Mouse (Mus musculus) Patski (cell line): ENCODE data around the gene Hes6. TPM values are rescaled to one million over a fixed set of nuclear protein-coding genes. Genes with fewer than 3 reads are reported as not detected.

Source experiments
- ATAC-seq: fragments of 100-300 bp; one replicate; pipeline ENCODE4 v1.8.0; 2021
- CTCF ChIA-PET: fragments of 350-600 bp; sonication (Branson Sonifier 250); formaldehyde crosslinking; loops from one replicate; lab custom pipeline; 2022; ENCODE audit warnings: inconsistent platforms; lab: Charles Lee
- POLR2A ChIA-PET: fragments of 350-600 bp; sonication (Branson Sonifier 250); formaldehyde crosslinking; loops from one replicate; lab custom pipeline; 2022; ENCODE audit warnings: antibody characterized with exemption, inconsistent platforms; lab: Charles Lee
- DNase-seq: peaks from one replicate; pipeline ENCODE4 v3.0.0-alpha.2; 2011; ENCODE audit warnings: low read depth, low spot score
- H3K27me3 ChIP-seq: fragments of 371-371 bp; one replicate; pipeline ENCODE4 v1.5.1; 2021
- CTCF ChIP-seq: fragments of 100-300 bp; IDR thresholded peaks from one replicate; pipeline ENCODE4 v1.5.1; 2021
- in situ Hi-C: fragments of 300-500 bp; cut with MboI; formaldehyde crosslinking; loops from 3 replicates; pipeline ENCODE4 v1.11.1; 2018; ENCODE audit warnings: low pct_unique_long_range_greater_than_20kb, mixed read lengths
- polyA plus RNA-seq: library from polyadenylated mRNA; unstranded; gene quantifications from one replicate; pipeline ENCODE4 v1.2.3, GENCODE M21; 2021

Gene Hes6
- polyA plus RNA-seq, 1 experiment from 2014 or later = 52.9 TPM

- DNase-seq = no peak
- H3K27me3 ChIP-seq = no peaks in the 10 kb centered on the region
- ChIA-PET CTCF (no interaction called here), POLR2A (no interaction called here)
- TF ChIP-seq CTCF = no peak
- no peak for ATAC-seq
- in situ Hi-C loops = loop anchor here (5.0 to 10.0 kb wide), 2 partner anchors 191 to 399 kb away; no protein-coding TSS in a partner anchor
These were observed 40.4 kb downstream of the Hes6 start for GRCm38 (mm10) chr1:91373414-91373835.

GRCm38 (mm10) chr1:91370055-91370454 is 43.8 kb downstream of the Hes6 start:
- POLR2A ChIA-PET = no interaction called here
- no peaks in the 10 kb centered on the region for H3K27me3 ChIP-seq
- no peak for DNase-seq
- no peak for TF ChIP-seq CTCF
- no peak for ATAC-seq
- in situ Hi-C loops = loop anchor here (5.0 to 10.0 kb wide), 2 partner anchors 188 to 395 kb away; no protein-coding TSS in a partner anchor
- CTCF ChIA-PET = no interaction called here

- ATAC-seq = no peak
- in situ Hi-C loops = no loop called here
These were observed 44.4 kb downstream of the Hes6 start for GRCm38 (mm10) chr1:91369408-91369807.

GRCm38 (mm10) chr1:91367295-91367694 is 46.5 kb downstream of the Hes6 start:
- no peak for TF ChIP-seq CTCF
- no peak for ATAC-seq
- POLR2A ChIA-PET = no interaction called here
- no peaks in the 10 kb centered on the region for H3K27me3 ChIP-seq
- DNase-seq = no peak
- CTCF ChIA-PET = no interaction called here
- in situ Hi-C loops = no loop called here

More at GRCm38 (mm10) chr1:91369408-91369807, 44.4 kb downstream of the Hes6 start:
- ChIA-PET POLR2A (interaction anchor here (0.9 to 1.1 kb wide), 2 partner anchors 11 to 17 kb away, joined by 3 to 4 read pairs; no protein-coding TSS in a partner anchor), CTCF (no interaction called here)
- H3K27me3 ChIP-seq = no peaks in the 10 kb centered on the region
- no peak for TF ChIP-seq CTCF
- no peak for DNase-seq

- ChIA-PET POLR2A (no interaction called here), CTCF (interaction anchor here (1.3 kb wide), 1 partner anchor 10 kb away, joined by 3 read pairs; no protein-coding TSS in a partner anchor)
- no peaks in the 10 kb centered on the region for H3K27me3 ChIP-seq
- in situ Hi-C loops = no loop called here
- DNase-seq = no peak
- ATAC-seq = no peak
- TF ChIP-seq CTCF = no peak
These were observed 47.4 kb downstream of the Hes6 start, which contains the start of gene Erfe for GRCm38 (mm10) chr1:91366215-91367108. Erfe (plus strand) TSS chr1:91366430.

GRCm38 (mm10) chr1:91365816-91366214 is 48.0 kb downstream of the Hes6 start:
- in situ Hi-C loops = no loop called here
- TF ChIP-seq CTCF = no peak
- DNase-seq = no peak
- no peak for ATAC-seq
- H3K27me3 ChIP-seq = no peaks in the 10 kb centered on the region
- CTCF ChIA-PET = interaction anchor here (1.3 kb wide), 1 partner anchor 11 kb away, joined by 3 read pairs; no protein-coding TSS in a partner anchor
- POLR2A ChIA-PET = interaction anchor here (0.6 to 1.1 kb wide), 2 partner anchors 15 to 29 kb away, joined by 3 read pairs; no protein-coding TSS in a partner anchor

GRCm38 (mm10) chr1:91364822-91365644 is 48.8 kb downstream of the Hes6 start:
- no peaks in the 10 kb centered on the region for H3K27me3 ChIP-seq
- no peak for DNase-seq
- ChIA-PET CTCF (interaction anchor here (1.2 to 1.3 kb wide), 2 partner anchors 12 to 16 kb away, joined by 3 read pairs; no protein-coding TSS in a partner anchor), POLR2A (interaction anchor here (0.6 to 1.1 kb wide), 2 partner anchors 14 to 30 kb away, joined by 3 read pairs; no protein-coding TSS in a partner anchor)
- TF ChIP-seq CTCF = no peak
- no peak for ATAC-seq
- in situ Hi-C loops = no loop called here

- ChIA-PET CTCF (no interaction called here), POLR2A (interaction anchor here (1.0 to 1.1 kb wide), 2 partner anchors 10 to 117 kb away, joined by 3 to 4 read pairs; no protein-coding TSS in a partner anchor)
- no peak for ATAC-seq
- no peak for DNase-seq
- in situ Hi-C loops = no loop called here
- H3K27me3 ChIP-seq = no peaks in the 10 kb centered on the region
- no peak for TF ChIP-seq CTCF
These were observed 51.7 kb downstream of the Hes6 start for GRCm38 (mm10) chr1:91362113-91362512.

Other genes with a start within 250 kb of the Hes6 start
- not detected for gene Ramp1, start 234.2 kb downstream of the Hes6 start, polyA plus RNA-seq
- 94.5 TPM for gene Ube2f, start 163.7 kb downstream of the Hes6 start, polyA plus RNA-seq
- 98.6 TPM for gene Scly, start 115.7 kb downstream of the Hes6 start, polyA plus RNA-seq
- gene Espnl, start 92.0 kb downstream of the Hes6 start, polyA plus RNA-seq = 0.14 TPM
- 27.2 TPM for gene Klhl30, start 63.0 kb downstream of the Hes6 start, polyA plus RNA-seq
- 0.50 TPM for gene Erfe, start 47.6 kb downstream of the Hes6 start, polyA plus RNA-seq
- 82.4 TPM for gene Ilkap, start 15.2 kb downstream of the Hes6 start, polyA plus RNA-seq
- 9.7 TPM for gene Per2, start 45.3 kb upstream of the Hes6 start, polyA plus RNA-seq
- gene Traf3ip1, start 80.6 kb upstream of the Hes6 start, polyA plus RNA-seq = 19.0 TPM
- 15.4 TPM for gene Asb1, start 126.5 kb upstream of the Hes6 start, polyA plus RNA-seq